Mouse (Mus musculus) kidney, postnatal 0 days (tissue): ENCODE measurements around the gene Prdm2. TPM values are rescaled to one million over a fixed set of nuclear protein-coding genes. Genes with fewer than 3 reads are reported as not detected.

Source experiments
- ATAC-seq: fragments of 200-750 bp; cut with Nextera tagmentation; replicated peaks from 2 replicates; pipeline ENCODE4 v1.8.0; 2017; ENCODE audit warnings: low read depth, moderate number of reproducible peaks, moderate TSS enrichment, moderate library complexity; ENCODE audit not compliant: low FRiP score
- DNase-seq: peaks from one replicate; pipeline ENCODE4 v3.0.0-alpha.2; 2016; ENCODE audit warnings: low spot score
- H3K27ac ChIP-seq: fragments of 300-500 bp; sonication (generic); 2 replicates; pipeline ENCODE4 v1.5.1; 2014; ENCODE audit warnings: mild to moderate bottlenecking
- H3K27me3 ChIP-seq: fragments of 300-500 bp; sonication (generic); 2 replicates; pipeline ENCODE4 v1.6.1; 2014; ENCODE audit warnings: low read length, mixed read lengths; ENCODE audit not compliant: insufficient read depth
- H3K36me3 ChIP-seq: fragments of 300-500 bp; sonication (generic); 2 replicates; pipeline ENCODE4 v1.6.1; 2014; ENCODE audit warnings: low read length, mixed read lengths; ENCODE audit not compliant: insufficient read depth
- H3K4me1 ChIP-seq: fragments of 300-500 bp; sonication (generic); replicated peaks from 2 replicates; pipeline ENCODE4 v1.6.1; 2014; ENCODE audit warnings: antibody characterized with exemption, low read length, mixed read lengths; ENCODE audit not compliant: insufficient read depth
- H3K4me2 ChIP-seq: fragments of 300-500 bp; sonication (generic); 2 replicates; pipeline ENCODE4 v1.6.1; 2014; ENCODE audit warnings: mild to moderate bottlenecking, low read length, moderate library complexity, mixed read lengths
- H3K4me3 ChIP-seq: fragments of 300-500 bp; sonication (generic); replicated peaks from 2 replicates; pipeline ENCODE4 v1.5.1; 2014; ENCODE audit warnings: low read depth, low read length
- H3K9ac ChIP-seq: fragments of 300-500 bp; sonication (generic); 2 replicates; pipeline ENCODE4 v1.6.1; 2014; ENCODE audit warnings: low read depth, low read length
- H3K9me3 ChIP-seq: fragments of 300-500 bp; sonication (generic); replicated peaks from 2 replicates; pipeline ENCODE4 v1.6.1; 2016; ENCODE audit warnings: low read length, inconsistent platforms, mixed read lengths
- CTCF ChIP-seq: IDR thresholded peaks from 2 replicates; pipeline ENCODE4 v1.5.1; 2016; ENCODE audit warnings: antibody characterized with exemption, low read depth, mild to moderate bottlenecking, moderate library complexity
- WGBS: fragments of 180-500 bp; shearing (Covaris S2); extraction: QIAGEN DNeasy Blood & Tissue Kit; methylation state at CpG from one replicate; pipeline ENCODE4 v1.1.7; 2014; 5-methylcytosine and 5-hydroxymethylcytosine counted together
- microRNA-seq: library from miRNA; unstranded; fragments of <30 nt; microRNA quantifications from one replicate; pipeline ENCODE4, GENCODE M21; 2016
- polyA plus RNA-seq: library from polyadenylated mRNA; unstranded; fragments of >200 nt; fragmentation: Nextera tagmentation; extraction: Ambion mirVana; gene quantifications from 2 replicates; pipeline ENCODE4 v1.2.1, GENCODE M21; 2015

Prdm2 gene
- polyA plus RNA-seq, 1 experiment from 2014 or later, result 8.0 TPM

GRCm38 (mm10) chr4:143058765-143059344 lies 153.9 kb downstream of the Prdm2 start:
- Histone ChIP-seq H3K27me3 (no peaks in the 10 kb centered on the region), H3K4me1 (no peaks in the 10 kb centered on the region), H3K27ac (0 out of 2 replicates have a peak overlapping the region, but pooled peaks have one; percentile 36), H3K4me3 (no peak overlapping the region), H3K36me3 (no peaks in the 10 kb centered on the region), H3K9ac (no peak overlapping the region), H3K4me2 (no peak overlapping the region), H3K9me3 (no peaks in the 10 kb centered on the region)
- DNase-seq (peak; percentile 24), ATAC-seq (peak; percentile 60; the same call in 1 of the 2 replicates)
- TF ChIP-seq CTCF, result no peak
- WGBS, result 75% methylated on average over 12 of the region's 12 CpGs

Small RNAs within 50 kb of the gene (microRNA-seq; reads per million reads assigned to microRNA genes)
- 1.6 reads per million for gene Mir7021

Other genes starting within 250 kb of the Prdm2 start
- 49.4 and 49.9 TPM in 2 replicates for gene Pdpn, start 86.6 kb upstream of the Prdm2 start, polyA plus RNA-seq
- 0.09 and 0.15 TPM in 2 replicates for gene Lrrc38, start 136.8 kb upstream of the Prdm2 start, polyA plus RNA-seq
- gene Pramel1, start 181.4 kb upstream of the Prdm2 start, polyA plus RNA-seq, result not detected in 2 replicates
- 12.9 and 15.2 TPM in 2 replicates for gene Pramef8, start 199.4 kb upstream of the Prdm2 start, polyA plus RNA-seq
- not detected in 2 replicates for gene Oog4, start 237.3 kb upstream of the Prdm2 start, polyA plus RNA-seq